Mouse (Mus musculus): ENCODE results near the gene Srsf9.

DNA sequence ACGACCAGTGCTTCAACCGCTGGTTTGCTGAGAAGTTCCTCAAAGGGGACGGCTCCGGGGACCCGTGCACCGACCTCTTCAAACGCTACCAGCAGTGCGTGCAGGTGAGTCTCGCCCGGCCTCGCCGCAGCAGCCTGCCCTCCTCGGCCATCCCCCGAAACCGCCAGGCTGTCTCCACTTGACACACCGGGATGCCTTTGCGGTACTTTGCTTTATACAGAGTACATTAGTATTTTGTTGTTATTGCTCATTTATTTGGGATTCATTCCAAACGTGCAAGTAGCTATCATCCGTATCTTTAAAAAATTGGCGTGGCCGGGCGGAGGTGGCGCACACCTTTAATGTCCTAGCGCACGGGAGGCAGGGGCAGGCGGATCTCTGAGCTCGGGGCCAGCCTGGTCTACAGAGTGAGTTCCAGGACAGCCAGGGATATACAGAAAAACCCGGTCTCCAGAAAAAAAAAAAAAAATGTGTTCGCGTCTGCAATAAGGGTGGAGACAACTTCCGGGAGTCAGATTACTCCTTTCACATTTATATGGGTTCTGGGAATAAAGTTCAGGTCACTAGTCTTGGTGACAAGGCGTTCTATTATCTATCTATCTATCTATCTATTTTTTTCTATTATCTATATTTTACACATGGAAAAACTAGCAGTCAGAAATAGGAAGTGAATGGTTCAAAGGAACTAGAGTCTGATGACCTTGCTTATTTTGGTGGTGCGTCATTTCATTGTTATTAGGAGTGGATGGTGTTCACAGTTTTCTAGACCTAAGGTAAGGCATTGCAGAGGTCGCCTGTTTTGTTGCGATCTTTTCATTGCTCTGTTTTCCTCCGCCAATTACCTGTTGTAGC is 14.6 kb downstream of the Srsf9 start:
- TF ChIP-seq MAX (IDR thresholded peaks at IDR 0.05; ENCODE audit: low read length), result no peak
- no peak for TF ChIP-seq POLR2AphosphoS5 (IDR thresholded peaks at IDR 0.05; ENCODE audit: borderline replicate concordance, low read depth, low read length)
- TF ChIP-seq CTCF (IDR thresholded peaks at IDR 0.05 in 2 of 3, conservative IDR thresholded peaks at IDR 0.05 in 1 of 3; ENCODE audit: control insufficient read depth in 1 of 3, insufficient read depth in 1 of 3, low read depth in 2 of 3, low read length in 3 of 3, poor library complexity in 1 of 3, severe bottlenecking in 1 of 3), result no peak
- TF ChIP-seq MAFK (IDR thresholded peaks at IDR 0.05; ENCODE audit: borderline replicate concordance, low read depth, low read length), result peak; percentile 60; the same call in 1 of the 2 replicates
- 0 out of 2 replicates have a peak, but pooled peaks have one; percentile 36 for TF ChIP-seq E2F4 (IDR thresholded peaks at IDR 0.05; ENCODE audit: borderline replicate concordance, low read depth, low read length)
- TF ChIP-seq EP300 (IDR thresholded peaks at IDR 0.05; ENCODE audit: low read depth in 1 of 2, low read length in 2 of 2), result peak; percentile 36 to 60; a peak in 3 of 4 replicates
- TF ChIP-seq MYC (IDR thresholded peaks at IDR 0.05; ENCODE audit: low read depth, low read length), result peak; percentile 39; the same call in 1 of the 2 replicates
- TF ChIP-seq JUND (IDR thresholded peaks at IDR 0.05; ENCODE audit: low read depth, low read length), result no peak
- TF ChIP-seq GABPA (IDR thresholded peaks at IDR 0.05; ENCODE audit: low read depth, low read length), result no peak
- TF ChIP-seq USF1 (IDR thresholded peaks at IDR 0.05; ENCODE audit: low read depth, low read length), result no peak
- no peak for TF ChIP-seq USF2 (IDR thresholded peaks at IDR 0.05; ENCODE audit: borderline replicate concordance in 1 of 2, insufficient read depth in 1 of 2, low read depth in 1 of 2, low read length in 2 of 2)
- TF ChIP-seq ZC3H11A (IDR thresholded peaks at IDR 0.05; ENCODE audit: low read depth, low read length), result no peak
- no peak for TF ChIP-seq MEF2A (IDR thresholded peaks at IDR 0.05; ENCODE audit: extremely low read depth, insufficient replicate concordance, low read depth, low read length, poor library complexity, severe bottlenecking)
- no peak for TF ChIP-seq CHD2 (IDR thresholded peaks at IDR 0.05; ENCODE audit: low read length)
